Mouse (Mus musculus): ENCODE data around the gene Zfp786.
A peak's percentile ranks its signal among the peaks of the same experiment; 100 is the strongest.
"Not testable (repeated sequence)": the region's sequence is repeated elsewhere in the genome, so short reads cannot be mapped to it uniquely, and the experiment has no call there.

The Zfp786 gene

DNA sequence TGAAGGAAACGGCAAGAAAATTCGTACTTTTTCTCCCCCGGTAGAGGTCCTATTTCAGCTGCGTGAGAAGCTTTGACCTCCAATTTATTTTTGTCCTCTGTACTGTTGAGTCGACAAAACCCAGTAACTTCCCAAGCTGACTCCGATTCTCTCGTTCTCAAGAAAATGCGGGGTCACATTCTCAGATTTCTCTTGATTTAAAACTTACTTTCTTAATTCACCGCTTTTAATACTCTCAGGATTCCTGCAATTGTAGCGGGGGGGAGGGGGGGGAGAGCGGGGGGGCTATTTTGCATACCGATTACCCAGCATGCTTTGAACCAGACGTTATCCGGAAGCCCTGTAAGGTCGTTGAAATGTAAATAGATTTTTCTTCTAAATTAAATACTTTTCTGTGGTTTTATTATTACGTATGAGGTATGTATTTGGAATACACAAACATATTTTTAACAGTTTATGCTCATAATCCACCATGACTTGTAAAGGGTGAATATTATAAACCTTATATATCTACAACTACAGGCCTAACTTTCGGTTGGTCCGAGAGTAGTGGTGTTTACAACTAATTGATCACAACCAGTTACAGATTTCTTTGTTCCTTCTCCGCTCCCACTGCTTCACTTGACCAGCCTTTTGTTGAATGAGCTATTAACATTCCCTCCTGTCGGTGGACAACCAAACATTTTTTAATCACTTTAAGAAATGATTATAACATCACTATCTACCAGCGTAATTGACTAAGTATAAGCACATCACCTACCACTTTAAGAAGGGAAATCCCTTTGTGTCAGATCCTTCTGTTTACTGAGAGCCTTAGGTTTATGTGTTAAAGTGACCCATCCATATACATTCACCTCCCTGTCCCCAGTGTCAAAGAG, 49.3 kb downstream of the Zfp786 start:
- DNase-seq (ENCODE audit: low read depth, low spot score) = peak; percentile 76

DNA sequence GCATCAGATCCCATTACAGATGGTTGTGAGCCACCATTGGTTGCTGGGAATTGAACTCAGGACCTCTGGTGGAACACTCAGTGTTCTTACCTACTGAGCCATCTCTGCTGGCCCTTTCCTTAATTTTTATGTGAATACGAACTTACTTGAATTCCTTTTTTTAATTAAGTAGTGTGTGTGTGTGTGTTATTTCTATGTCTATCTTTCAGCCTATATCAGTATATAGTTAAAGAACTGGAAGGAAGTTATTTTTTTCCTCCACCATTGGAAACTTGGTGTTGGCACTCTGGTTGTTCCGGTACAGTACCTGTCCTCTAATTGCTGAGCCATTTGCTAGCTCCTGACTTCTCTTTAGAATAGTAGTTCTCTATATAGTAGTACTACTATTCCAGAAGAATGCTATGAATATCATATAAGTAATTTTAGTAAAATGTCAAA, 50.1 kb downstream of the Zfp786 start:
- no peak for DNase-seq (ENCODE audit: low read depth, low spot score)

DNA sequence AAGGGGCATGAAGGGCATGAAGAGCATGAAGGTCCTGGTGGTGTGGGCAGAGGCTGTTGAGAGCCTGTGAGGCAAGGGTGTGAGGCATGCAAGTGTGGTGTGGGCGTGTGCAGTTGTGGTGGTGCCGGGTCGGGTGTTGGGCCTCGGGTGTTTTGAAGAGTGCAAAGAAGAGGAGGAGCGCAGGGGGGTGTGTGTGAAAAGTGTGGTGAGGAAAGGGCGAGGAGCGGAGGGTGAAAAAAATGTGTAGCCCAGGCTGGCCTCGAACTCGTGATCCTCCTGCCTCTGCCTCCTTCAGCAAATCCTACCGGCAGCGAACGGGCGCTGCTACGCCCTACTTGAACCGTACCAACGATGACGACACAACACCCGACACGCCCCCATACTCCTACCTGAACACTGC, 58.9 kb downstream of the Zfp786 start:
- not testable (repeated sequence) for DNase-seq (ENCODE audit: low read depth, low spot score)

DNA sequence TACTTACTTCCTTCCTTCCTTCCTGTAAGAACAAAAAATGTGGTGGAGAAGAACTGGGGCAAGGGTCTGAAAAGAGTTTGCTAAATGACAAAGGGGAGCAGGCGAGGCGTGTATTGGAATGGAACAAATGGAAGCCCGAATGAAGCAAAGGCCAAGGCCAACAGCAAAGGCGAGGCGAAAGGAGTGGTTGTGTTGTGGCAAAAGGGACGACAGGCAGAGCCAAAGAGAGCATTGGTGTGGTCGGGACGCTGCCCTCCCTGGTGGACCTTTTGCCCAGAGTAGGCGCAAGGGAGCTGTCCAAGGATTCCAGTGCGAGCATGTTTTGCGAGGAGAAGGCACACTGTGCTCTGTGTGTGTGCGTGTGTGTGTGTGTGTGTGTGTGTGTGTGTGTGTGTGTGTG, 59.6 kb downstream of the Zfp786 start:
- not testable (repeated sequence) for DNase-seq (ENCODE audit: low read depth, low spot score)

DNA sequence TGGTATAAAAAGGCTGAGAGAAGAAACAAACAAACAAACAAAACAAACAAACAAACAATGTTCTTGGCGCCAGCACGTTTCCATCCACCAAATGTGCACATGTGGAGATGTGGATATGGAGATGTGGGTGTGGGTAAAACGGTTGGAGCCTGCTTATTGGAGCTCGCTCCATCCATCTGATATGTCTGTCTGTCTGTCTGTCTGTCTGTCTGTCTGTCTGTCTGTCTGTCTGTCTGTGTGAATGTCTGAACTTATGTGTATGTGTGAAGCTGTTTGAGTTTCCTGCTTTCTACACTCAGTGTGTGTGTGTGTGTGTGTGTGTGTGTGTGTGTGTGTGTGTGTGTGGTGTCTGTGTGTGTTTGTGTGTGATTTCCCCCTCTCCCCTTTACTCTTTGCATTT, 60.8 kb downstream of the Zfp786 start:
- not testable (repeated sequence) for DNase-seq (ENCODE audit: low read depth, low spot score)

Measured in ZHBTc4 (cell line).